Mouse (Mus musculus) heart, postnatal 0 days (tissue): ENCODE data around the gene Ocel1.

Experiments
- CTCF ChIP-seq: IDR thresholded peaks from 2 replicates; pipeline ENCODE4 v1.5.1; 2016; ENCODE audit warnings: antibody characterized with exemption, control low read depth, low read depth
- EP300 ChIP-seq: IDR thresholded peaks from 2 replicates; pipeline ENCODE4 v1.6.1; 2016; ENCODE audit warnings: antibody characterized with exemption, low read depth

- TF ChIP-seq CTCF (no peak), EP300 (no peak)
These were observed 4.1 kb upstream of the Ocel1 start, which contains the start of gene Use1 for GRCm38 (mm10) chr8:71366771-71367528.
